Mouse (Mus musculus) heart, postnatal 0 days (tissue): ENCODE results near the gene Asb5.

ENCODE experiments used
- CTCF ChIP-seq: IDR thresholded peaks from 2 replicates; pipeline ENCODE4 v1.5.1; 2016; ENCODE audit warnings: antibody characterized with exemption, control low read depth, low read depth
- EP300 ChIP-seq: IDR thresholded peaks from 2 replicates; pipeline ENCODE4 v1.6.1; 2016; ENCODE audit warnings: antibody characterized with exemption, low read depth

GRCm38 (mm10) chr8:54596051-54596450, 66.7 kb downstream of the Asb5 start:
- TF ChIP-seq CTCF (no peak), EP300 (no peak)
